Mouse (Mus musculus): ENCODE measurements around the gene Gm43552.
A peak's percentile ranks its signal among the peaks of the same experiment; 100 is the strongest.

DNA sequence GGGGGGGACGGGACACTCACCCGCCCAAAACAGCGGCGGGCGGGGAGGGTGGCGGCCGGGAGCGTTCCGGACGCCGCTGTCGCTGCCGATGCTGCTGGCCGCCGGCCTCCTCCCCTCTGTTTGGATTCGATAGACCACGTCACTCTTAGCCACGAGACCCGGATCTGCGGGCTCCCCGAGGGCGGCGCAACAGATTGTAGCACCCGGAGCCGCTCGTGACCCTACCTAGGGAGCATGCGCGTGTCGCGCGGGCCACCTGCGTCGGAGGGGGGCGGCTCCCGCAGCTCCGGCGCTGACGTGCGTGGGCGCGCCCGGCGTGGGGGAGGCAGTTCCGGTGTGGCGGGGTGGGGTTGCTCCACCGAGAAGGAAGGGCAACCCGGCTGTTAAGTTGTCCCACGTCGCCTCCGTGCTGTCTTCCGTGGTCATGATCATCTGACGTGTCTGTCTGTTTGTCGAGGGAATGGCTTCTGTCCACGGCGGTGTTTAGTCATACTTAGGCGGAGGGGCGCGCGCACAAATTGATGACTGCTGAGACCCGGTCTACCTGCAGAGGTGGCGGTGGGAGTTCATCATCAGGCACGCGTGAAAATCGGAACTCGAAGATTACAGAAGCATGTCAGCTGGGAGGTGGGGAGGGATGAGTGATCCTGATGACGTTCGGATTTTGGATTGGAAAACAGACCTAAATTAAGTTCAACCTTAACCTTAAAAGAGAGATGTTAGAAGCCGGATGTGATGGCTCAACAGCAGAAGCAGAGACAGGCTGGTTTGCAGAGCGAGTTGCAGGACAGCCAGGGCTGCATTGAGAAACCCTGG, at the start of gene Gm43552:
- TF ChIP-seq EP300 (IDR thresholded peaks at IDR 0.05) (no peak; the same call in 1 of the 2 replicates), CTCF (IDR thresholded peaks at IDR 0.05) (peak; percentile 9; the same call in 1 of the 2 replicates)
